Mouse (Mus musculus): Measurements from ENCODE around the gene Fgfr2. TPM values are rescaled to one million over a fixed set of nuclear protein-coding genes. Genes with fewer than 3 reads are reported as not detected.

Gene Fgfr2
- polyA plus RNA-seq, 1 experiment from 2014 or later, result 67.0 TPM

- Histone ChIP-seq H3K9me3 (no peaks in the 10 kb centered on the region), H3K4me3 (replicated peaks) (peak overlapping the region; percentile 83), H3K27me3 (replicated peaks) (no peaks in the 10 kb centered on the region), H3K4me2 (replicated peaks) (peak overlapping the region; percentile 89), H3K9ac (peak overlapping the region; percentile 30), H3K4me1 (replicated peaks) (peaks cover 46% of the 10 kb centered on the region), H3K36me3 (no peaks in the 10 kb centered on the region), H3K27ac (no peak overlapping the region)
- WGBS, result 57% methylated on average over 20 of the region's 20 CpGs
- no peak for ATAC-seq
Observed at GRCm38 (mm10) chr7:130260905-130261683, 2862.1 kb downstream of the Fgfr2 start.

DNA sequence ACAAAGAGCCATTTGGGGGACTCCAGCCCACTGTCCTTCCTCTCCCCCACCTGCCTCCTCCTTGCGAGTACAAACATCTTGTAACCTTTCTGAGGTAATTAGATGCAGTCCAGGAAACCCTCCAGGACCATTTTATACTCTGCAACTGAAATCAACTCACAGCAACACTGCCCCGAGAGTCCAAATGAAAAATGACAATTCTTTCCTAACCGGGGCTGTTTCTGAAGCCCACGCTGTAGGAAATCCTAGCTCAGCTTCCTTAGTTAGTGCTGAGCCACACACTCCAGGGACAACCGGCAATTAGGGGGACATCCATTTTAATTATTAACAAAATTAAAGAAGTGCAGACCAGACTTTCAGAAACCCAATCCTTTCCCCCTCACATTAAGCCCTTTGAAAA lies 2863.1 kb downstream of the Fgfr2 start:
- Histone ChIP-seq H3K9me3 (no peaks in the 10 kb centered on the region), H3K27ac (peak overlapping the region; percentile 32; the same call in 1 of the 2 replicates), H3K9ac (no peak overlapping the region), H3K27me3 (replicated peaks) (no peaks in the 10 kb centered on the region), H3K4me2 (replicated peaks) (peak overlapping the region; percentile 89), H3K4me1 (replicated peaks) (peaks cover 48% of the 10 kb centered on the region), H3K4me3 (replicated peaks) (no peak overlapping the region), H3K36me3 (no peaks in the 10 kb centered on the region)
- ATAC-seq, result no peak
- WGBS, result 19% methylated on average over 5 of the region's 5 CpGs

- Histone ChIP-seq H3K27me3 (replicated peaks) (no peaks in the 10 kb centered on the region), H3K4me2 (replicated peaks) (peak overlapping the region; percentile 89), H3K36me3 (no peaks in the 10 kb centered on the region), H3K4me3 (replicated peaks) (peak overlapping the region; percentile 11; the same call in 1 of the 2 replicates), H3K4me1 (replicated peaks) (peaks cover 55% of the 10 kb centered on the region), H3K9ac (no peak overlapping the region; the same call in 1 of the 2 replicates), H3K27ac (no peak overlapping the region), H3K9me3 (no peaks in the 10 kb centered on the region)
- WGBS, result 14% methylated on average over 9 of the region's 9 CpGs
- ATAC-seq, result no peak
Observed at GRCm38 (mm10) chr7:130258704-130259295, 2864.3 kb downstream of the Fgfr2 start.

DNA sequence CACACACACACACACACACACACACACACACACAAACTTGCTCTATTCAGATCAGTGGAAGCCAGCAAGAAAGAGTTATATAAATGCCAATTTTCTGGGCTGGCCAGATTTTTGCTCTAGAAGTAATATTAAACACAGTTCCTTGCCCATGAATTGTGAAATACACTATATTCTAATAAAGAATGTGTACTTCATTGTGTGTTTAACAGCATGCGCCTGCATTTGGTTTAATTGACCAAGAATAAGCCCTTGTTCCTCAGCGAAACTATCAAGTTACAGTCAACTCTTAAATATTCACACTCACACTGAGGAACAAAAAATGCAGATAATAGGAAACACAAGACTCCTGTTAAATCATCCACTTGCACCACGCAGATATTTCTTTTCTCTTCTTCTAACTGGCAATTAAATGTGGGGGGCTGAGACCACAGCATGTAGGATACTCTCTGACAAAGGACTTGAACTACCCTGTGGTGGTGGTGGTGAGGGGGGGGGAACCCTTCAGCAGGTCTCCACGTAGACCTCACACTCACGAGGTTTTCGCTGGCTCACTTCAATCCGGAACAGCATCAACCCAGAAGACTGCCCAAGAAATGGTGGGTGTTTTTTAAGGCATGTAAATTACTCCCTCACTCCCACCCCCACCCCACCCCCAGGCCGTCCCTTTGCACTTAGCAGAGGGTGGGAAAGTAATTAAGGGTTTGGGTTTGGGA lies 2865.0 kb downstream of the Fgfr2 start:
- Histone ChIP-seq H3K4me1 (replicated peaks) (peaks cover 60% of the 10 kb centered on the region), H3K27ac (no peak overlapping the region), H3K9me3 (no peaks in the 10 kb centered on the region), H3K9ac (no peak overlapping the region), H3K36me3 (no peaks in the 10 kb centered on the region), H3K4me2 (replicated peaks) (peak overlapping the region; percentile 89), H3K27me3 (replicated peaks) (no peaks in the 10 kb centered on the region), H3K4me3 (replicated peaks) (no peak overlapping the region)
- ATAC-seq, result no peak
- WGBS, result 32% methylated on average over 8 of the region's 8 CpGs

GRCm38 (mm10) chr7:130253264-130253663 lies 2869.9 kb downstream of the Fgfr2 start:
- Histone ChIP-seq H3K4me1 (replicated peaks) (peaks cover 69% of the 10 kb centered on the region), H3K27ac (no peak overlapping the region), H3K27me3 (replicated peaks) (no peaks in the 10 kb centered on the region), H3K4me3 (replicated peaks) (no peak overlapping the region), H3K36me3 (no peaks in the 10 kb centered on the region), H3K9me3 (no peaks in the 10 kb centered on the region), H3K9ac (no peak overlapping the region), H3K4me2 (replicated peaks) (no peak overlapping the region)
- no peak for ATAC-seq
- 33% methylated on average over 4 of the region's 4 CpGs for whole genome bisulfite sequencing

DNA sequence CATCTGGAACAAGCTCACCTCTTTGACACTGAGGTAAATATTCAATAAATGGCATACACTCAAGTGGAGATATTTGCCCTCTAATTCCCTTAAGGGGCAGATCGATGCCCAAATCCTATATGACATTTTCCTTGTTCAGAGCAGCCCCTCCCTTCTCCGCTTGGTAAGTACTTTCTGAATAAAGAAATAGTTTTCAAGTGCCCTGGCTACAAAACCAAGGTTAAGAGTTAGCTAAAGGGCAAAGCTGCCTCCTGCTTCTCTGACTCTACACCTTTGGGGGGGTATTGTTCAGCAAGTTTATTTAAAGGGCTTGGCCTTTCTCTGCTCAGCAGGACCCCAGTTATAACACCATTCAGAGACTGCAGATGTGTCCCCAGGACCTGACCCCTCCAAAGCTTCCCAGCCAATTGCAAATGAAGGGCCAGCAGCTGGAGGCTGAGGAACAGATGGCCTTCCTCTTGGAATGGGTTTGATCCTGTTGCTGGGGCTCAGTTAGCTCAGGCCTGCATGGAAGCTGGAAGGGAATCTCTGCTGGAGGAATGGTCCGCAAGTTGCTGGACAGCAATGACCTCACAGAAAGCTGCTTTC lies 2871.1 kb downstream of the Fgfr2 start:
- no peaks in the 10 kb centered on the region for H3K9me3 ChIP-seq
- H3K27ac ChIP-seq, result peak overlapping the region; percentile 27; the same call in 1 of the 2 replicates
- H3K4me3 ChIP-seq (replicated peaks), result no peak overlapping the region
- WGBS, result 65% methylated on average over 3 of the region's 3 CpGs
- H3K4me1 ChIP-seq (replicated peaks), result peaks cover 76% of the 10 kb centered on the region
- no peaks in the 10 kb centered on the region for H3K27me3 ChIP-seq (replicated peaks)
- H3K36me3 ChIP-seq, result no peaks in the 10 kb centered on the region
- H3K4me2 ChIP-seq (replicated peaks), result no peak overlapping the region
- no peak for ATAC-seq
- no peak overlapping the region for H3K9ac ChIP-seq

DNA sequence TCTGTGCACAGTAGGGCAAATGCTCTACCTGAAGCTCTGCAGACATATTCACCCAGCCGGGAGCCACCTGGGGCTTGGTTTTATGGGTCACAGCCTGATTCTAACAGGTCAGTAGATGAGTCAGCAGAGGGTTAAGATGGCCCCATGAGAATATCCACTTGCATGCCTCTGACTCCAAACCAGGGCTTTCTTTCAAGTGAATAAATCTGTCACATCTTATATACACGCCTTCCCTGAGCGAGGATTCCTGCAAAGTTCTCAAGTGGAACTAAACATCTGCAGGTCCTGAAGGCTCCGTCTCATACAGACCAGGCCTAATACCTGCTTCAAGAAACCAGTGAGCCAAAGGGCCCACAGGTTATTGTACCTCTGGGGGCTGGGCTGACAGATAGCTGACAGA lies 2872.2 kb downstream of the Fgfr2 start:
- Histone ChIP-seq H3K4me2 (replicated peaks) (no peak overlapping the region; the same call in 1 of the 2 replicates), H3K4me1 (replicated peaks) (peaks cover 80% of the 10 kb centered on the region), H3K27ac (no peak overlapping the region), H3K36me3 (no peaks in the 10 kb centered on the region), H3K9ac (no peak overlapping the region), H3K4me3 (replicated peaks) (no peak overlapping the region), H3K9me3 (no peaks in the 10 kb centered on the region), H3K27me3 (replicated peaks) (no peaks in the 10 kb centered on the region)
- 38% methylated on average over 4 of the region's 4 CpGs for WGBS
- no peak for ATAC-seq

- H3K27me3 ChIP-seq (replicated peaks), result no peaks in the 10 kb centered on the region
- no peak overlapping the region for H3K4me2 ChIP-seq (replicated peaks)
- no peak overlapping the region for H3K27ac ChIP-seq
- no peak for ATAC-seq
- H3K36me3 ChIP-seq, result no peaks in the 10 kb centered on the region
- no peaks in the 10 kb centered on the region for H3K9me3 ChIP-seq
- no peak overlapping the region for H3K9ac ChIP-seq
- no peak overlapping the region for H3K4me3 ChIP-seq (replicated peaks)
- H3K4me1 ChIP-seq (replicated peaks), result peaks cover 86% of the 10 kb centered on the region
- 66% methylated on average over 7 of the region's 7 CpGs for WGBS
Observed at GRCm38 (mm10) chr7:130248403-130248802, 2874.7 kb downstream of the Fgfr2 start.

- peaks cover 80% of the 10 kb centered on the region for H3K4me1 ChIP-seq (replicated peaks)
- ATAC-seq, result no peak
- H3K36me3 ChIP-seq, result no peaks in the 10 kb centered on the region
- no peak overlapping the region for H3K9ac ChIP-seq
- H3K27me3 ChIP-seq (replicated peaks), result no peaks in the 10 kb centered on the region
- no peaks in the 10 kb centered on the region for H3K9me3 ChIP-seq
- H3K27ac ChIP-seq, result no peak overlapping the region
- no peak overlapping the region for H3K4me2 ChIP-seq (replicated peaks)
- 40% methylated on average over 10 of the region's 10 CpGs for WGBS
- H3K4me3 ChIP-seq (replicated peaks), result no peak overlapping the region
Observed at GRCm38 (mm10) chr7:130247831-130248230, 2875.3 kb downstream of the Fgfr2 start.

DNA sequence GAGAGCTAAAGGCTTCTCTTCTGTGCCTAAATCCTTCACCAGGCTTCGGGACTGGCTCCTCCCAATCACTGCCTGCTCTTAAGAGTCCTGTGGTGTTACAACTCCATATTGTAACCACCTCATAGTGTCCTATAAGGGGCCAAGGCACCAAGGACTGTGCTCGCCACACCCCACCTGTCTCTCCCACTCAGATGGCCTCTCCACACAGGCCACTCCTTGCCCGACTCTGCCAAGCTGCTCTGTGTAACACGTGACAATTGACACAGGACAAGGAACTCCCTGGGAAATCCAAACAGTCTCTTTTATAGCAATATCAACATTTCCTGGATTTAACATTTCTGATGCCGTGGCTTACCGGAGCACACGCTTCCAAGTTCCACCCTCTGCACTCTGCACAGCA lies 2876.7 kb downstream of the Fgfr2 start:
- Histone ChIP-seq H3K4me3 (replicated peaks) (no peak overlapping the region), H3K4me2 (replicated peaks) (peak overlapping the region; percentile 34), H3K4me1 (replicated peaks) (peaks cover 68% of the 10 kb centered on the region), H3K36me3 (no peaks in the 10 kb centered on the region), H3K9ac (no peak overlapping the region), H3K27ac (peak overlapping the region; percentile 41), H3K9me3 (no peaks in the 10 kb centered on the region), H3K27me3 (replicated peaks) (no peaks in the 10 kb centered on the region)
- peak; percentile 92 for ATAC-seq
- 34% methylated on average over 7 of the region's 7 CpGs for WGBS

DNA sequence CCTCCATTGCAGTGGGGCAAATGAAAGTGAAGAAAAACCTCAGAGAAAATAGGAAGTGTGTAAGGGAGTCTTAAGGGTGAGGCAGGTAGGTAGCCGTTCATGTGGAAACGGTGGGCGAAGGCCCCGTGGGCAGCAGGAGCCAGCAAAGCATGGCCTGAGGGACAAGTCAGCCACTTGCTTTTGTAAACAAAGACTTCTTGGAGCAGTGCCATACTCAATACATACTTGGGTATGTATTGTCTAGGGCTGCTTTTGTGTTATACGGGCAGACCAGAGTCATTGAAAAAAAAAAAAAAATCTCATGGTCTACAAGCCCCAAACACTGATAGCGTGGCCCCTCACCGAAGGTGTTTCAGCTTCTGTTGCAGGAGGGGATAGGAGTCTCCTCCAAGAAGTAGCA lies 2878.6 kb downstream of the Fgfr2 start:
- H3K4me2 ChIP-seq (replicated peaks), result no peak overlapping the region
- no peak overlapping the region for H3K4me3 ChIP-seq (replicated peaks)
- H3K9me3 ChIP-seq, result no peaks in the 10 kb centered on the region
- H3K27me3 ChIP-seq (replicated peaks), result no peaks in the 10 kb centered on the region
- no peak for ATAC-seq
- no peaks in the 10 kb centered on the region for H3K36me3 ChIP-seq
- H3K9ac ChIP-seq, result no peak overlapping the region
- H3K4me1 ChIP-seq (replicated peaks), result peaks cover 51% of the 10 kb centered on the region
- 46% methylated on average over 7 of the region's 7 CpGs for WGBS
- H3K27ac ChIP-seq, result peak overlapping the region; percentile 5; the same call in 1 of the 2 replicates

DNA sequence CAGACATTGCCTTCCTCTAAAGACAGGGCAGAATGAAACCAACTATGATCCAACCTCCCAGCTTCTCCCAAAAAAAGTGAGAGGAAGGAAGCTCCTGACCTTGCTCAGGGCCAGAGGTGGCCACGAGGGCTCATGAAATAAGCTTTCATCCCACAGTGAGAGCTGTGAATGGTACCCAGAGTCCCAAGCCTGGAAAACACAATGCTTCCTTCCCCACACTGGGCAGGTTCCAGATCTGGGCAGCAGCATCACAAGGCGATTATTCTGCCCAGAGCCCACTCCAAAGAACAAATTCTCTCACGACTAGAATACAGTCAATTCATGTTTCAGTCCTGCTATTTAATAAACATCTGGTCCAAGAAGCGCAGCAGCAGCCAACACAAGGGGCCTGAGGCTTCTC lies 2879.3 kb downstream of the Fgfr2 start:
- Histone ChIP-seq H3K4me2 (replicated peaks) (no peak overlapping the region), H3K27me3 (replicated peaks) (no peaks in the 10 kb centered on the region), H3K27ac (no peak overlapping the region), H3K9ac (no peak overlapping the region), H3K4me3 (replicated peaks) (no peak overlapping the region), H3K9me3 (no peaks in the 10 kb centered on the region), H3K36me3 (no peaks in the 10 kb centered on the region), H3K4me1 (replicated peaks) (peaks cover 44% of the 10 kb centered on the region)
- 44% methylated on average over 4 of the region's 4 CpGs for WGBS
- ATAC-seq, result no peak
